Mouse (Mus musculus) induced T-regulatory cell, adult 2 months (primary cell): Measurements from ENCODE around the gene Olfr223.
"Not testable (repeated sequence)": the region's sequence is repeated elsewhere in the genome, so short reads cannot be mapped to it uniquely, and the experiment has no call there.

Experiments used
- DNase-seq: peaks from one replicate; pipeline ENCODE4 v3.0.0-alpha.2; 2012; ENCODE audit warnings: low read depth

Gene Olfr223

GRCm38 (mm10) chr11:59596950-59597349 is 3.9 kb upstream of the Olfr223 start:
- no peak for DNase-seq

DNA sequence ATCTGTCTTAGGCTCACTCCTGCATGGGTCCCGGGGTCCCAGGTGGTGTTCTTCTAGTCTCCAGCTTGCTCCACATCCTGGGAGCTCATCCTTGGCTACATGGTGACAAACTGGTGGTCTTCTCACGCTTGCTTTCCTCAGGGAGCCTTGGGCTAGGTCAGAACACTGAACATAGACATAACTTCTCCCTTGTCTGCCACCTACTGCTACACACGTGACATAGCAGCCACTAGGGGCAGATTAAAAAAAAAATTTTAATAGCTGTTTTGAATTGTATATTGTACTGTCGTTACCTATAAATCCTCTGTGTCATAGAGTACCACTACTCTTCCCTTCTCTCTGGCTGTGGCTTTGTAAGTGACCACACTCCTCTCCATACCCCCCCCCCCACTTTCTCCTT is 3.0 kb upstream of the Olfr223 start:
- no peak for DNase-seq

DNA sequence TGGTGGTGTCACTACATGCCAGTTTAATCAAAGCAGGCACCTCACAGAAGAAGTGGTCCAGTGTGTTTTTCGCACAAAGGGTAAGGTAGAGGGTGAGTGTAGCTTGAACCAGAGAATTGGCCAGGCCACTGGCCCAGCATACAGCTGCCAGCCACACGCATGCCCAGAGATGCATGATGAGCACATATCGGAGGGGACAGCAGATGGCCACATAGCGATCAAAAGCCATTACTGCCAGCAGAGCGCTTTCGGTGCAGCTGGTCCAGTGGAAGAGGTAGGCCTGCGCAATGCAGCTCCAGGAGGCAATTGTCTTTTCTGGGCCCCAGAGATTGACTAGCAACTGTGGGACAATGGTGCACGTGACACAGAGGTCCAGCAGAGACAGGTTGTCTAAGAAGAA is 3.6 kb downstream of the Olfr223 start:
- DNase-seq = no peak

- peak; percentile 18 for DNase-seq
These were observed 8.6 kb downstream of the Olfr223 start for GRCm38 (mm10) chr11:59584539-59584938.

GRCm38 (mm10) chr11:59576135-59576534 is 17.0 kb downstream of the Olfr223 start, which contains the start of gene Olfr222:
Olfr222 (minus strand) TSS chr11:59576235.
- not testable (repeated sequence) for DNase-seq

DNA sequence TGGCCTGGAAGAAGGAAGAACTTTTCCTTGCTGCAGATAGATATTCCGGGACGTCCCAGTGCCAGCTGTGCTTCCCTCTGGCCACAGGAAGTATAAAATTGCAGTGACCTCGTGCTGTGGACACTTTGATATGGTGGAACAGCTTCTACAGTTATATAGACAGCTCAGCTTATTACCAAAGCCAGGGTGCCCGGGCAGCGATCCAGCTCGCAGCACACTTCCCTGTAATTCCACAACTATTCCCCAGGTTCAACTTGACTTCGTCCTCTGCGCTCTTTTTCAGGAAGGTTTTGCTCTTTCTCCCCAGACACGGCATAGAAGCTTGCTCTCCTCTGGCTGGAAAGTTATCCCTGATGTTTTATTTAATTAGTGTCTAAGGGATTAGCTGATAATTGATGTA is 17.4 kb downstream of the Olfr223 start:
- no peak for DNase-seq

DNA sequence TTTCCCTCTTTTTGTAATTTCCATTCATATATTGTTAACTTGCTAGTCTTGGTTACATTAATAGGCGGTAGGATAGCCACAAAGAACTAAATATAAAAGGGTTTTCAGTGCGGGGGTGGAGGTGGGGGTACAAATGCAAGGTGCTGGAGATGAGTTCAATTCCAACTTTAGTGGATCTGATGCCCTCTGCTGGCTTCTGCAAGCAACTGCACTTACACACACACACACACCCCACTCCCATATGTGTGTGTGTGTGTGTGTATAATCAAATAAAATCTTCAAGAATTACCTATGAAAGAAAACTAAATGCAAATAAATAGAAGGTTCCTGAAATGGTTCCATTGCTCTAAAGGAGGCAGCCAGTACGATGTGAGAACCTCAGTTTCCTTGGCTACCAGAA is 23.8 kb downstream of the Olfr223 start:
- DNase-seq = peak; percentile 31

- DNase-seq = no peak
These were observed 30.3 kb downstream of the Olfr223 start for GRCm38 (mm10) chr11:59562837-59563236.

- DNase-seq = no peak
These were observed 30.8 kb downstream of the Olfr223 start for GRCm38 (mm10) chr11:59562336-59562735.

- DNase-seq = no peak
These were observed 32.2 kb downstream of the Olfr223 start for GRCm38 (mm10) chr11:59560906-59561305.

DNA sequence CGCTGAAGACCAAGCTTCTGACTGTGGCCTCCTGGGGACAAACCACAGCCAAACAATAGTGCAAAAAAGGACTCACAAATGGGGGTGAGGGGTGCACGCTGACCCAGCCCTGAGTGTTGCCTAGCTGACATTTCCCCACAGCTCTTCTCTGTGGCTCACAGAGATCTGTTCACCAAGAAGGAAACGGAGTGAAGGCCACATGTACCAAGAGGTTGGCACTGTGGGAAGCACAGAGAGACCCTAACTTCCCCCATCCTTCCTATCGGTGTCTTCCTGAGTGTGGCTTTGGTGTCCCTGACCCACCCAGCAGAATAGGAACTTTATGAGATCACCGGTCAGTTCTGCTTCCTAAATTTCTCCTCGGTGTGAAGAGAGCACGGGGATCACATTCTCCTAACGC is 38.6 kb downstream of the Olfr223 start:
- no peak for DNase-seq

DNA sequence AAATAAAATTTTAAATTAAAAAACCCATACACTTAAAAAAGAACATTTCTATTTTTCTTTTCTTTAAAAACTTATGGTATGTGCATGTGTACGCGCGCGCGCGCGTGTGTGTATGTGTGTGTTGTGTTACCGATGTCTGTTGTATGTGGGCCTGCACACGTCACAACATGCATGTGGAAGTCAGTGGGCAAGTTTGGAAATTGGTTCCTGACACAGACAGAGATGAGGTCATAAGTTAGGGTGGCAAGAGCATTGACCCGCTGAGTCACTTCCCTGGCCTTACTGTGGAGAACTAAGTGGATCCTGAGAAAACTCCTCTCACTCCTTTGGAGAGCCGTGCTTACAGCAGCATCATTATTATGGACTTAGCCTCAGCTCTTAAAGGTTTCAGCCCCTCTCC is 39.0 kb downstream of the Olfr223 start:
- no peak for DNase-seq

- no peak for DNase-seq
These were observed 49.1 kb downstream of the Olfr223 start for GRCm38 (mm10) chr11:59544005-59544404.

DNA sequence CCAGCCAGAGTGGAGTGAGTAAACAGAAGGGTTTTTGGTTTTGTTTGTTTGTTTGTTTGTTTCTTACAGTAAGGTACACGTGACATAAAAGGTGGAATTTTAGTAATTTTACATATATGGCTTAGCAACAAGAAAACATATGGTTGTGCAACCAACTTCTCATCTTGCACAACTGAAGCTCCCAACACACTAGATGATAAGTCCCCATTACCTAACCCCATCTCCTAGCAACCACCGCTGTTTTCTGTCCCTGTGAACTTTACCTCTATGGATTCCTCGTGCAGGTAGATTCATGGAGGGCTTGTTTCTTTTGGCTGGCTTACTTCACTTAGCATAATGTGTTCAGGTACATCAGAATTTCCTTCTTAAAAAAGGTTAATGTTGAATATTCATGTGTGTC is 49.7 kb downstream of the Olfr223 start:
- DNase-seq = no peak

DNA sequence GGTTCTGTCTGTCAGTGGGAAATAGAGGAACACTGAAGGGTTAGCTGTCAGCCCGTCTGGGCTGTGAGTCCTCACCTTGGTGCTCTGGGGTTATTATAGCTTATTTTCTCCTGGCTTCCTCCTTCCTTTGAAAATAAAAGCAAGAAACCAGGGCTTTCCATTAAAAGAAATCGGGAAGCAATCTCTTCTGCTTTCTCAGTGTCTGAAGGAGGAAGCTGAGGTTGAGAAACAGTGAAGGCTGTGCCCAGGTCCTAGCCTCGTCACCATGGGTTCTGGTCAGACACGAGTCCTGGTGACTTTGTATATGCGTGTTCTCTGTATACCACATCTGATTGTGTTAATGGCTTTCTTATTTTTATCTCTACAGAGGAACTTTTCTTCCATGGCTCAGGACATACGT is 50.6 kb downstream of the Olfr223 start:
- no peak for DNase-seq

DNA sequence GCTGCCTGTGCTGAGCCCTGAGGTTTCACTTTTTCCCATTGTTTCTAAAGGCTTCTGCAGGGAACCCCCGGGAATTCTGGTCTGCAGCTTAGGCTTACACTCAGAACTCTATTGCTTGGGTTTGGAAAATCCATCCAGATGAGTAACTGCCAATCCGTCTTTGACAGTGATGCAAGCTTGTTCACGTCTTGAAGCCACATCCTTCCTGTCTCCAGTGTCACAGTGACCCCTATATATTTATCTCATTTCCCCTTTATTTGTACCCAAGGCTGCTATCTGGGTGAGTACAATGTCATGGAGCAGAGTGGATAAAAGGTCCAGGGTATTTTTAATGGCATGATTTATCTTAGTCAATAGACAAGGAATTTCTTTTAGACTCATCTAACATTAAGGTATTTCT is 51.8 kb downstream of the Olfr223 start, which contains the start of gene Nlrp3:
TSS of gene Nlrp3 (plus strand) at position 245 of the 400 bp plus-strand sequence.
- DNase-seq = no peak

DNA sequence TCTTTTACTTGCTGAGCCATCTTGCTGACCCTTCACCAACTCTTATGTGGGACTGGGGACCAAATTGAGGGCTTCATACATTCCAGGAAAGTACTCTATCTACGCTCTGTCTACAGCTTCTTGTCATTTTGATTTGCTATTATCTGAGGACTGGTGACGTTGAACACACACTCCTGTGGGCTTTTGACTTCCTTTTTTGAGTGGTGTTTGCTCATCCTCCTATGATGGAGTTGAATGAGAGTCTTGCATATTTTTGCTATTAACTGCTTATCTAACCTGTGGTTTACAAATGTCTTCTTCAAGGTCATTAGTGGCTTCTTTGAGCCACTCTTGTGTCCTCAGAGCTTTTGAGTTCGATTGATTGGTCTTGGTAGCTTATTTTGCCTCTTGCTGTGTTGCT is 53.0 kb downstream of the Olfr223 start:
- no peak for DNase-seq
